Mouse (Mus musculus): ENCODE measurements around the gene Ctsd.

GRCm38 (mm10) chr7:142395472-142395871 is 7.6 kb upstream of the Ctsd start:
- no peak for TF ChIP-seq CTCF (IDR thresholded peaks at IDR 0.05; ENCODE audit: control insufficient read depth, insufficient read depth, insufficient read length)
- no peak for TF ChIP-seq FOSL1 (IDR thresholded peaks at IDR 0.05; ENCODE audit: insufficient read depth, low read length, poor library complexity, severe bottlenecking)
